Mouse (Mus musculus) olfactory bulb, adult 2 months (tissue): ENCODE results near the gene Ehd4. TPM values are rescaled to one million over a fixed set of nuclear protein-coding genes. Genes with fewer than 3 reads are reported as not detected.

Source experiments
- H3K27ac ChIP-seq: fragments of 200-500 bp; 2 replicates; pipeline ENCODE4 v1.5.1; 2012; ENCODE audit warnings: low read depth, low read length; ENCODE audit not compliant: insufficient read depth
- H3K4me1 ChIP-seq: fragments of 200-500 bp; 2 replicates; pipeline ENCODE4 v1.6.1; 2012; ENCODE audit warnings: low read length; ENCODE audit not compliant: control insufficient read depth, insufficient read depth
- H3K4me3 ChIP-seq: fragments of 200-500 bp; 2 replicates; pipeline ENCODE4 v1.5.1; 2012; ENCODE audit warnings: mild to moderate bottlenecking, low read depth, low read length, moderate library complexity; ENCODE audit not compliant: insufficient read depth
- CTCF ChIP-seq: fragments of 200-500 bp; IDR thresholded peaks from 2 replicates; pipeline ENCODE4 v1.5.1; 2012; ENCODE audit warnings: low read depth, mild to moderate bottlenecking, low read length, moderate library complexity; ENCODE audit not compliant: insufficient read depth
- POLR2A ChIP-seq: fragments of 200-500 bp; IDR thresholded peaks from 2 replicates; pipeline ENCODE4 v1.6.1; 2012; ENCODE audit warnings: mild to moderate bottlenecking, low read depth, low read length, moderate library complexity; ENCODE audit not compliant: insufficient read depth
- WGBS: fragments of 180-500 bp; shearing (Covaris S2); methylation state at CpG from one replicate; pipeline ENCODE4 v1.1.7; 2018; 5-methylcytosine and 5-hydroxymethylcytosine counted together
- polyA plus RNA-seq: library from polyadenylated mRNA; stranded (reverse); fragments of >200 nt; gene quantifications from 2 replicates; pipeline ENCODE4 v1.2.4, GENCODE M21; 2012; ENCODE audit warnings: low replicate concordance; ENCODE audit not compliant: missing spikeins, insufficient read depth, insufficient read length

The Ehd4 gene
- polyA plus RNA-seq, 1 experiment: not detected

- Histone ChIP-seq H3K27ac (no peak overlapping the region), H3K4me3 (no peak overlapping the region), H3K4me1 (peaks cover 4% of the 10 kb centered on the region)
- no peak for TF ChIP-seq CTCF
- no peak for TF ChIP-seq POLR2A
- WGBS: 80% methylated on average over 5 of the region's 5 CpGs
Observed at GRCm38 (mm10) chr2:120137281-120137680, 17.1 kb downstream of the Ehd4 start.

DNA sequence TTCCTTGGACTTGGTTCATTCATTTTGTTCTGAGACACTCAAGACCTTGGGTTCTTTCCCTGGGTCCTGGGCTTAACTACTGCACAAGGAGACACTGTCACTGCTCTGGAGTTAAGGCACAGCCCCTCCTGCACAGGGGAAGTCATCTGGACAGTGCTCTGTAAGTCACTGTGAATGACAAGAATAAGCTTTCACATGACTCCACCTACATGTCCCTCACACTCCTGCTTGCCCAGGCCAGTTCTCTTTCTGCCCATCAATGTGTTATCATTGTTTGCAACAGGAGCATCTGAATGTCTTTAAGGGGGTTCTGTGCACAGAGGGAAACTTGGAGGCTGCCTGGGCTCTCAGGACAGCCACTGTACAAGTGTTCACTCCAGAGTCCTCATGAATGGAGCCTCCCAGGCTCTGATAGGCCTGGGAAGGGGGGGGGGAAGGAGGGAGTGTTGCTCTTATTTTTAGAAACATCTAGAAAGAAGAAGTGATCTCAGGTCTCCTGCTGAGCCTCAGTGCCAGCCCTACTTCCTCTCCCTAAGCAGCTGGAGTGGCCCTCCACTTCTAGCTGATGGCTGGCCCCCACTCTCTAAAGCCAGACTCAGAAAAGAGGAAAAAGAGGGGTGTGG is 19.8 kb downstream of the Ehd4 start:
- Histone ChIP-seq H3K4me3 (no peak overlapping the region), H3K4me1 (peaks cover 6% of the 10 kb centered on the region), H3K27ac (no peak overlapping the region)
- TF ChIP-seq POLR2A (no peak), CTCF (no peak)

DNA sequence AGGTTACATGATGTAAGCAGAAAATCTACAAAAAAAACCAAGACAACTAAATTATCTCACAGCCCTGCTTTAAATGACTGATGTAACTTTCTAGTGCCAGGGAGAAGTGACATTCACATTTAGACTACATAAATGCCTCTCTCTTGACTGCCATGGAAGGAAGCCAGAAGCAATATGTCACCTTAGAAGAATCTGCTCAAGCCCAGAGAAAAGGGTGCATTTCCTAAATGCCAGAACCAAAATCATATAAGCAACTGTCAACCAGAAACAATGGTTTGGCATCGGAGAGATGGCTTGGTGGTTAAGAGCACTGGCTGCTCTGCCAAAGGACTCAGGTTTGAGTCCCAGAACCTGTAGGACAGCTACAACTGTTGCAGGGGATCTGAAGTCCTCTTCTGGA is 22.5 kb downstream of the Ehd4 start:
- peaks cover 10% of the 10 kb centered on the region for H3K4me1 ChIP-seq
- no peak overlapping the region for H3K4me3 ChIP-seq
- WGBS: 73% methylated on average over 1 of the region's 1 CpGs
- no peak overlapping the region for H3K27ac ChIP-seq
- TF ChIP-seq CTCF: no peak
- no peak for TF ChIP-seq POLR2A

- Histone ChIP-seq H3K27ac (0 out of 2 replicates have a peak overlapping the region, but pooled peaks have one; percentile 17), H3K4me1 (peaks cover 6% of the 10 kb centered on the region), H3K4me3 (no peak overlapping the region)
- no peak for TF ChIP-seq CTCF
- TF ChIP-seq POLR2A: no peak
- 79% methylated on average over 8 of the region's 8 CpGs for WGBS
Observed at GRCm38 (mm10) chr2:120129252-120129908, 25.0 kb downstream of the Ehd4 start.

GRCm38 (mm10) chr2:120128611-120129051 is 25.8 kb downstream of the Ehd4 start:
- WGBS: 64% methylated on average over 1 of the region's 1 CpGs
- TF ChIP-seq CTCF (no peak), POLR2A (no peak)
- H3K4me1 ChIP-seq: peaks cover 8% of the 10 kb centered on the region
- peak overlapping the region; percentile 2; the same call in 1 of the 2 replicates for H3K27ac ChIP-seq
- no peak overlapping the region for H3K4me3 ChIP-seq

DNA sequence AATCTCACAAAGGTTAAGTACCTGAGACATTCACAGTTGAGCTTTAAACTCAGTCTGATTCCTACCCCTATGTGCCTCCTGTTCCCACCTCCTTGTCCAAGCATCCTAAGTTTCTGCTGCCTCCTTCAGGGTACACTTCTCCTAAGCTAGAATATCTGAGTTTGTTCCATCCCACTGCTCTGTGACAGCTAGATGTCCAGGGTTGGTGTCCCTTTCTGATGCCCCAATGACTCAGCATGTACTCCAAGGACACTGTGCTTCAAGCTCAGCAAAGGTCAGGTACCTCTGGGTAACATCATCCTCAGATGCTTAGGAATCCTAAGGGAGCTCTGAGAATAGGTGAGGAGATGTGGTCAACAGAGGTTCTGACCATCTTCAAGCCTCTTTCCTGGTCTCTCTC is 26.4 kb downstream of the Ehd4 start:
- H3K27ac ChIP-seq: peak overlapping the region; percentile 2; the same call in 1 of the 2 replicates
- peaks cover 8% of the 10 kb centered on the region for H3K4me1 ChIP-seq
- no peak overlapping the region for H3K4me3 ChIP-seq
- TF ChIP-seq CTCF (no peak), POLR2A (no peak)

DNA sequence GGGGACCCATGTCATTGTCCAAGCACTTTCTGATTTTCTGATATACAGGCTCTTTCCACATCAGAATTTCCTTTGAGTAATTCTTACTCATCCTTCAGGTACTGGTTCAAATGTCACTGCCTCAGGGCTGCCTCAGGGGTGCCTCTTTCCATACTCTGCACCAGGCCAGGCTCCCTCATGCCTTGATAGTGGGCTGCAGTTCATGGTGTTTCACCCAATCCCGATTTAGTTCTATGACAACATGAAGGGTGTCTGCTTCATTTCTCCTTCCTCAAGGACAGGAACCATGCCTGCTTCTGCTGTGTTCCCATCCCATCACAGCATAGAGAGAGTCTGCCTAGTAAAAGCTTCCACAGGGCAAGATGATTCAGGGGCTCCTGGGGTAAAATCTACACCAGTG is 27.5 kb downstream of the Ehd4 start:
- Histone ChIP-seq H3K4me1 (peaks cover 8% of the 10 kb centered on the region), H3K4me3 (no peak overlapping the region), H3K27ac (no peak overlapping the region)
- no peak for TF ChIP-seq CTCF
- no peak for TF ChIP-seq POLR2A
- 85% methylated on average over 1 of the region's 1 CpGs for WGBS

DNA sequence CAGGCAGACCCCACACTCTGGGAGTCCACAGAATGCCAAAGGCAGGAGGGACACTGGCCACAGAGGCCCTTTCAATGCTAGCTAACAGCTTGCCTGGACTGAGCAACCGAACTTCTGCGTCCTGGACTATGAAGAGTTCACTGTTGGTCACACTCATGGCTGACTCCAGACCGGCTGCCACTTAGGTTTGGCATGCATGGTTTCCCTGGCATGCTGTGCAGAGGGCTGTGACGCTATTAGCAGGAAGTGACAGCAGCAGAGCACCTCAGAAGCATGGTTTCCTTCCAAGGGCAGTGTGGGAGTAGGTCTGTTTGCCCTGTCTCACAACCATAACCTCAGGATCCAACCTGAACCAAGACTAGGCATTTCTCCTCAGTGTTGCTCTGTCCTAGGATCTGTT is 28.0 kb downstream of the Ehd4 start:
- Histone ChIP-seq H3K4me1 (peaks cover 8% of the 10 kb centered on the region), H3K27ac (no peak overlapping the region), H3K4me3 (no peak overlapping the region)
- TF ChIP-seq CTCF (no peak), POLR2A (no peak)
- WGBS: 87% methylated on average over 4 of the region's 4 CpGs

DNA sequence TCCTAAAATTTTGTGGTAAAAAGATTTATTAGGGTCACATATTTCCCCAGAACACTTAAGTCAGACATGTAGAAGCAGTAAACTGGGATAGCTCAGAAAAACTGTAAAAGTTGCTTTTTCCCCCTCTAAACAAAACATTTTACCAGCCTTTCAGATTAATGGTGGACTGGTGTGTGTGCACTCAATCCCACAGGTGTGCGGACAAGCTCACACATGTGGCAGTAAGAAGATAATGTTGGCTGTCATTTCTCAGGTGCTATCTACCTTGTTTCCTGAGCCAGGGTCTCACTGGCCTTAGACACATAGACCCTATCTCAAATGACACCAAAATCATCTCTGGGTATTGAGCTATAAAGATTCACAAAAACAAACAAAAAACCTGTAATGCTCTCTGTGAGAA is 28.9 kb downstream of the Ehd4 start:
- Histone ChIP-seq H3K4me1 (peaks cover 8% of the 10 kb centered on the region), H3K4me3 (no peak overlapping the region), H3K27ac (no peak overlapping the region)
- no peak for TF ChIP-seq POLR2A
- TF ChIP-seq CTCF: no peak
- WGBS: 100% methylated on average over 1 of the region's 1 CpGs

- peaks cover 8% of the 10 kb centered on the region for H3K4me1 ChIP-seq
- H3K4me3 ChIP-seq: no peak overlapping the region
- TF ChIP-seq CTCF (no peak), POLR2A (no peak)
- H3K27ac ChIP-seq: no peak overlapping the region
- WGBS: 89% methylated on average over 2 of the region's 2 CpGs
Observed at GRCm38 (mm10) chr2:120124946-120125345, 29.5 kb downstream of the Ehd4 start.
